Mouse (Mus musculus): ENCODE measurements around the gene Ackr3. TPM values are rescaled to one million over a fixed set of nuclear protein-coding genes. Genes with fewer than 3 reads are reported as not detected.

The Ackr3 gene
- total RNA-seq (2021): 10 to 100 TPM; 10.5 to 13.2 TPM
- long read RNA-seq, experiment 1, transcript Ackr3-201 (2 exons, 3,065 nt): major isoform, 16 of 17 reads
- long read RNA-seq, experiment 1, partial matches to known transcripts: 0 of 17 reads
- long read RNA-seq, experiment 1, other reads (novel, unspliced or antisense): 0 of 17 reads
- long read RNA-seq, experiment 2, transcript Ackr3-201 (2 exons, 3,065 nt): major isoform, 26 of 32 reads
- long read RNA-seq, experiment 2, partial matches to known transcripts: 0 of 32 reads
- long read RNA-seq, experiment 2, other reads (novel, unspliced or antisense): 6 of 32 reads

GRCm38 (mm10) chr1:90203783-90204690, at the start of gene Ackr3:
TSS of gene Ackr3 (plus strand) at chr1:90203980.
- DNase-seq: peak; percentile 83

GRCm38 (mm10) chr1:90156589-90156988, 47.2 kb upstream of the Ackr3 start:
- no peak for DNase-seq

GRCm38 (mm10) chr1:90159927-90160326, 43.9 kb upstream of the Ackr3 start:
- DNase-seq: no peak

- DNase-seq: peak; percentile 63
Measured at GRCm38 (mm10) chr1:90161623-90162022, 42.2 kb upstream of the Ackr3 start.

- DNase-seq: peak; percentile 22
Measured at GRCm38 (mm10) chr1:90162379-90162857, 41.4 kb upstream of the Ackr3 start.

GRCm38 (mm10) chr1:90163161-90163560, 40.6 kb upstream of the Ackr3 start:
- no peak for DNase-seq

- DNase-seq: no peak
Measured at GRCm38 (mm10) chr1:90164319-90164718, 39.5 kb upstream of the Ackr3 start.

GRCm38 (mm10) chr1:90174338-90174737, 29.4 kb upstream of the Ackr3 start:
- no peak for DNase-seq

GRCm38 (mm10) chr1:90176223-90176622, 27.6 kb upstream of the Ackr3 start:
- no peak for DNase-seq

GRCm38 (mm10) chr1:90177565-90177964, 26.2 kb upstream of the Ackr3 start:
- no peak for DNase-seq

- DNase-seq: no peak
Measured at GRCm38 (mm10) chr1:90177978-90178377, 25.8 kb upstream of the Ackr3 start.

GRCm38 (mm10) chr1:90180479-90180878, 23.3 kb upstream of the Ackr3 start:
- DNase-seq: no peak

- no peak for DNase-seq
Measured at GRCm38 (mm10) chr1:90180966-90181699, 22.6 kb upstream of the Ackr3 start.

GRCm38 (mm10) chr1:90182521-90182920, 21.3 kb upstream of the Ackr3 start:
- no peak for DNase-seq

- DNase-seq: no peak
Measured at GRCm38 (mm10) chr1:90183602-90184001, 20.2 kb upstream of the Ackr3 start.

- DNase-seq: no peak
Measured at GRCm38 (mm10) chr1:90186173-90186572, 17.6 kb upstream of the Ackr3 start.

GRCm38 (mm10) chr1:90186874-90187273, 16.9 kb upstream of the Ackr3 start:
- DNase-seq: no peak

- no peak for DNase-seq
Measured at GRCm38 (mm10) chr1:90189046-90189445, 14.7 kb upstream of the Ackr3 start.

GRCm38 (mm10) chr1:90201246-90201645, 2.5 kb upstream of the Ackr3 start:
- no peak for DNase-seq

- no peak for DNase-seq
Measured at GRCm38 (mm10) chr1:90201655-90202054, 2.1 kb upstream of the Ackr3 start.

- DNase-seq: peak; percentile 86
Measured at GRCm38 (mm10) chr1:90202207-90202978, 1.4 kb upstream of the Ackr3 start.

- DNase-seq: no peak
Measured at GRCm38 (mm10) chr1:90203341-90203740, 439 bp upstream of the Ackr3 start.
